Mouse (Mus musculus) Patski (cell line): ENCODE data around the gene Gm3383. TPM values are rescaled to one million over a fixed set of nuclear protein-coding genes. Genes with fewer than 3 reads are reported as not detected.
"Not testable (repeated sequence)": the region's sequence is repeated elsewhere in the genome, so short reads cannot be mapped to it uniquely, and the experiment has no call there.

Source experiments
- ATAC-seq: fragments of 100-300 bp; one replicate; pipeline ENCODE4 v1.8.0; 2021
- CTCF ChIA-PET: fragments of 350-600 bp; sonication (Branson Sonifier 250); formaldehyde crosslinking; loops from one replicate; lab custom pipeline; 2022; ENCODE audit warnings: inconsistent platforms; lab: Charles Lee
- POLR2A ChIA-PET: fragments of 350-600 bp; sonication (Branson Sonifier 250); formaldehyde crosslinking; loops from one replicate; lab custom pipeline; 2022; ENCODE audit warnings: antibody characterized with exemption, inconsistent platforms; lab: Charles Lee
- DNase-seq: peaks from one replicate; pipeline ENCODE4 v3.0.0-alpha.2; 2011; ENCODE audit warnings: low read depth, low spot score
- H3K27me3 ChIP-seq: fragments of 371-371 bp; one replicate; pipeline ENCODE4 v1.5.1; 2021
- in situ Hi-C: fragments of 300-500 bp; cut with MboI; formaldehyde crosslinking; loops from 3 replicates; pipeline ENCODE4 v1.11.1; 2018; ENCODE audit warnings: low pct_unique_long_range_greater_than_20kb, mixed read lengths
- polyA plus RNA-seq: library from polyadenylated mRNA; unstranded; gene quantifications from one replicate; pipeline ENCODE4 v1.2.3, GENCODE M21; 2021

Gm3383 gene
- not detected for polyA plus RNA-seq

DNA sequence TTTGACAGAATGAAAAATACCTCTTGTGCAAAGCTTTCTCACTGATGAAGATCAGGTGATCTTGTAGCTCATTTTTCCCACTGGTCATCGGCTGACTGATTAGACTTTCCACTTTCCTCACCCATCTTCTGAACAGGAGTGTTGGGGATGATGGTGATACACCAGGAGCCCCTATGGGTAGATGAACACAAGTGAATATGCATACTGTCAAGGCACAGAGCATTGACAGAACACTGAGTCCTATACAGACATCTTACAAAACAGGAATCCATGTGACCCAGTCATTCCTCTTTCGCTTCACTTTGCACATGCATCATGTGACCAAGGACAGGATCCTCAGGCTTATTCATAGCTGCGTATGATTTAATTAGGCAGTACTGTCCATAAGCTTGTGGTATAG, at the start of gene Gm3383:
Gene Gm3383, minus strand, starts transcription at position 101 of the 400 bp plus-strand sequence.
- POLR2A ChIA-PET, CTCF ChIA-PET, DNase-seq, H3K27me3 ChIP-seq, in situ Hi-C loops, ATAC-seq: not testable (repeated sequence)

DNA sequence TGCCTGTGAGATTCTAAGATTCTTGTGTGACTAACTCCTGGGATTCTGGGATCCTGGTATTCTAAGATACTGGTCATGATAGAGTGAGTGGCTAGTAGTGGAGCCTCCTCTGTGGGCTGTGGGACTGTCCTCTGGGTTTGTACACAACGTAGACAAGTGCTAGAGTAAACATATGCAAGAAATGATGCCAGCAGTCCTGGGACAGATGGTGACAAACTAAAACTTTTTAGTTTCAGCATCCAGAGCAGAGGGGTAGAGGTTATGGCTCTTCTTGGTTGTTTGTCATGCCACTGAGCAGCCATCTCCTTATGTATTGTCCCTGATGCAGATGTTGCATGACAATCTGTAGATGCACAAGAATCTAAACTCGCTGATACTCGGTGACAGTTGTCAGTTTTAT, 48.1 kb upstream of the Gm3383 start:
- POLR2A ChIA-PET, ATAC-seq, H3K27me3 ChIP-seq, DNase-seq, in situ Hi-C loops, CTCF ChIA-PET: not testable (repeated sequence)

DNA sequence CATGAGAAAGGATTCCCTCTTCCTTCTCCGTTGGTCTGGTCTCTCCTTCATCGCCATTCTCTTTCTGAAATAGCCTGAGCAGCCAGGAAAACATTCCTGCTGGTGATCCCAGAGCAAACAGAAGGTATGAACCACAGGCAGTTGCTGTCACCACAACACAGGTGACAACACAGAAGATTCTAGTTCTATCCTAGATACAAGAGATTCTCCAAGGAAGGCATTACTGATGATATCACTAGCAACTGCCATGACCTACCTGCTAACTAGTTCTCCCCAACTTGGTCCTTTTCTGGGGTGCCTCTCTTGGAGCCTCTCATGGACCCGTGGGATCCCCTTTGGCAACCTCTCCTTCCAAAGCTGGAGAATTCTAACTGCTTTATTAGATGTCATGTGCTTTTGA, 22.4 kb upstream of the Gm3383 start, which contains the start of gene Gm3424:
Gene Gm3424, minus strand, starts transcription at position 101 of the 400 bp plus-strand sequence.
- ATAC-seq, H3K27me3 ChIP-seq, CTCF ChIA-PET, in situ Hi-C loops, POLR2A ChIA-PET, DNase-seq: not testable (repeated sequence)

DNA sequence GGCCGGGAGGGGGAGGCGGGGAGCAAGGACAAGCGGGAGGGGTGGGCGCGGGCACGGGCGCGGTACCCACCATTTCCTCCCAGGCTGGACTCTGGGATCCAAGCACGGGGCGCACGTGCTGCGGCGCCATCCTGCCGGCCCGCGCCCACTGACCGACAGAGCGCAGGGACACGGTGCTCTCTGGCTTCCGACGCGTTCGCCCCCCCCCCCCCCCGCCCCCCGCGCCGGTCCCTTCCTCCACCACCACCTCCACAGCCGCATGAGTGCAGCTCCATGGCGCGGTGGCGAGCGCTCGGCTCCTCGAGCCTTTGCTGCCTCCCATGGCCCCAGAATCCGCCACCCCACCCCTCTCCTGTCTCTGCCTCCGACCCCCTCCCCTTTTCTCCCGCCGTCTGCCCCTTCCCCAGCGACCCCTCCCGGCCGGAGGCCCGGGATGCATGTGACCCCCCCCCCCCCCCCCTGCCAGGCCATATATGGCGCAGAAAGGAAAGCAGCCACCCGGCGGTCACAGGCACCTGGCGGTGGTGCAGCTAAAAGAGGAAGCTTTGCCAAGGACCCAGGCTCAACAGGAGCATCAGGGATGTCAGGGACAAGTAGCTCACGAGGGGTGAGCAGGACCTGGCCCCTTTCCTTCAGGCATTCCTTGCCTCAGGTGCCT, 5.0 kb upstream of the Gm3383 start:
- H3K27me3 ChIP-seq, CTCF ChIA-PET, POLR2A ChIA-PET, DNase-seq, in situ Hi-C loops, ATAC-seq: not testable (repeated sequence)

DNA sequence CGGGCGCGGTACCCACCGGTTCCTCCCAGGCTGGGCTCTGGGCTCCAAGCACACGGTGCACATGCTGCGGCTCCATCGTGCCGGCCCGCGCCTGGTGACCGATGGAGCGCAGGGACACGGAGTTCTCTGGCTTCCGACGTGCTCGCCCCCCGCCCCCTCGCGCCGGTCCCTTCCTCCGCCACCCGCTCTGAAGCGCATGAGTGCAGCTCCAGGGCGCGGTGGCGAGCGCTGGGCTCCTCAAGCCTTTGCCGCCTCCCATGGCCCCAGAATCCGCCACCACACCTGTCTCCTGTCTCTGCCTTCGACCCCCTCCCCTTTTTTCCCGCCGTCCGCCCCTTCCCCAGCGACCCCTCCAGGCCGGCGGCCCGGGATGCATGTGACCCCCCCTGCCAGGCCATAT, 66.3 kb downstream of the Gm3383 start, which contains the start of gene Gm3373:
Gene Gm3373, minus strand, starts transcription at position 101 of the 400 bp plus-strand sequence.
- in situ Hi-C loops, H3K27me3 ChIP-seq, ATAC-seq, CTCF ChIA-PET, DNase-seq, POLR2A ChIA-PET: not testable (repeated sequence)

DNA sequence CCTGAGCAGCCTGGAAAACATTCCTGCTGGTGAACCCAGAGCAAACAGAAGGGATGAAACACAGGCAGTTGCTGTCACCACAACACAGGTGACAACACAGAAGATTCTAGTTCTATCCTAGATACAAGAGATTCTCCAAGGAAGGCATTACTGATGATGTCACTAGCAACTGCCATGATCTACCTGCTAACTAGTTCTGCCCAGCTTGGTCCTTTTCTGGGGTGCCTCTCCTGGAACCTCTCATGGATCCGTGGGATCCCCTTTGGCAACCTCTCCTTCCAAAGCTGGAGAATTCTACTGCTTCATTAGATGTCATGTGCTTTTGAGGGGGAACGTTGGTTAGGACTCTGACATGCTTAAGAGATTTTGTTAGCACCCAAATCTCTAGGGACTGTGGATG, 120.4 kb downstream of the Gm3383 start, which contains the start of gene Gm9603:
Gene Gm9603, minus strand, starts transcription at position 101 of the 400 bp plus-strand sequence.
- H3K27me3 ChIP-seq, DNase-seq, ATAC-seq, POLR2A ChIA-PET, in situ Hi-C loops, CTCF ChIA-PET: not testable (repeated sequence)

DNA sequence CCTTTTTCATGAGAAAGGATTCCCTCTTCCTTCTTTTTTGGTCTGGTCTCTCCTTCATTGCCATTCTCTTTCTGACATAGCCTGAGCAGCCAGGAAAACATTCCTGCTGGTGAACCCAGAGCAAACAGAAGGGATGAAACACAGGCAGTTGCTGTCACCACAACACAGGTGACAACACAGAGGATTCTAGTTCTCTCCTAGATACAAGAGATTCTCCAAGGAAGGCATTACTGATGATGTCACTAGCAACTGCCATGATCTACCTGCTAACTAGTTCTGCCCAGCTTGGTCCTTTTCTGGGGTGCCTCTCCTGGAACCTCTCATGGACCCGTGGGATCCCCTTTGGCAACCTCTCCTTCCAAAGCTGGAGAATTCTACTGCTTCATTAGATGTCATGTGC, 174.9 kb downstream of the Gm3383 start, which contains the start of gene Gm8265:
Gene Gm8265, minus strand, starts transcription at position 101 of the 400 bp plus-strand sequence.
- POLR2A ChIA-PET, H3K27me3 ChIP-seq, ATAC-seq, CTCF ChIA-PET, in situ Hi-C loops, DNase-seq: not testable (repeated sequence)

Other genes starting within 250 kb of the Gm3383 start
- not detected for gene Gm8265, start 175.0 kb downstream of the Gm3383 start, polyA plus RNA-seq
- not detected for gene Gm9603, start 120.5 kb downstream of the Gm3383 start, polyA plus RNA-seq
- gene Gm3373, start 66.4 kb downstream of the Gm3383 start, polyA plus RNA-seq = not detected
- not detected for gene Gm3424, start 22.3 kb upstream of the Gm3383 start, polyA plus RNA-seq
- gene Gm8237, start 72.4 kb upstream of the Gm3383 start, polyA plus RNA-seq = not detected
- not detected for gene Gm3248, start 153.8 kb upstream of the Gm3383 start, polyA plus RNA-seq
- gene Gm3453, start 171.2 kb upstream of the Gm3383 start, polyA plus RNA-seq = not detected